Mouse (Mus musculus) bone marrow macrophage, adult 2 months (primary cell): ENCODE data around the gene Prkn. TPM values are rescaled to one million over a fixed set of nuclear protein-coding genes. Genes with fewer than 3 reads are reported as not detected.

Experiments
- H3K27ac ChIP-seq: 2 replicates; pipeline ENCODE4 v1.5.1; 2012; ENCODE audit warnings: low read depth, low read length; ENCODE audit not compliant: insufficient read depth
- H3K4me1 ChIP-seq: 2 replicates; pipeline ENCODE4 v1.6.1; 2012; ENCODE audit warnings: low read length; ENCODE audit not compliant: control insufficient read depth, insufficient read depth
- H3K4me3 ChIP-seq: 2 replicates; pipeline ENCODE4 v1.5.1; 2012; ENCODE audit warnings: mild to moderate bottlenecking, low read length, moderate library complexity; ENCODE audit not compliant: insufficient read depth
- CTCF ChIP-seq: IDR thresholded peaks from 2 replicates; pipeline ENCODE4 v1.5.1; 2012; ENCODE audit warnings: low read depth, mild to moderate bottlenecking, low read length, moderate library complexity
- POLR2A ChIP-seq: IDR thresholded peaks from 2 replicates; pipeline ENCODE4 v1.6.1; 2012; ENCODE audit warnings: mild to moderate bottlenecking, low read depth, low read length, borderline replicate concordance
- polyA plus RNA-seq: library from polyadenylated mRNA; stranded (reverse); fragments of >200 nt; gene quantifications from 2 replicates; pipeline ENCODE4 v1.2.4, GENCODE M21; 2012; ENCODE audit not compliant: missing spikeins, insufficient read depth, insufficient read length

Prkn gene
- polyA plus RNA-seq, 1 experiment, result 9.9 TPM

- Histone ChIP-seq H3K4me3 (no peak overlapping the region), H3K4me1 (no peaks in the 10 kb centered on the region), H3K27ac (no peak overlapping the region)
- TF ChIP-seq POLR2A (no peak), CTCF (no peak)
Measured at GRCm38 (mm10) chr17:11249216-11249615, 409.0 kb downstream of the Prkn start.

GRCm38 (mm10) chr17:11260663-11261062 lies 420.5 kb downstream of the Prkn start:
- 0 out of 2 replicates have a peak, but pooled peaks cover 2% of the 10 kb centered on the region for H3K4me1 ChIP-seq
- no peak overlapping the region for H3K27ac ChIP-seq
- no peak overlapping the region for H3K4me3 ChIP-seq
- TF ChIP-seq POLR2A (no peak), CTCF (no peak)

- 0 out of 2 replicates have a peak, but pooled peaks cover 2% of the 10 kb centered on the region for H3K4me1 ChIP-seq
- H3K27ac ChIP-seq, result no peak overlapping the region
- TF ChIP-seq POLR2A (no peak), CTCF (no peak)
- no peak overlapping the region for H3K4me3 ChIP-seq
Measured at GRCm38 (mm10) chr17:11261679-11262078, 421.5 kb downstream of the Prkn start.

- TF ChIP-seq POLR2A (no peak), CTCF (no peak)
- H3K27ac ChIP-seq, result no peak overlapping the region
- H3K4me1 ChIP-seq, result no peaks in the 10 kb centered on the region
Measured at GRCm38 (mm10) chr17:11267951-11268350, 427.8 kb downstream of the Prkn start.

GRCm38 (mm10) chr17:11270179-11270578 lies 430.0 kb downstream of the Prkn start:
- TF ChIP-seq POLR2A (no peak), CTCF (no peak)

More at GRCm38 (mm10) chr17:11267951-11268350, 427.8 kb downstream of the Prkn start:
- no peak overlapping the region for H3K4me3 ChIP-seq

GRCm38 (mm10) chr17:11271876-11272275 lies 431.7 kb downstream of the Prkn start:
- Histone ChIP-seq H3K4me1 (no peaks in the 10 kb centered on the region), H3K4me3 (no peak overlapping the region)
- TF ChIP-seq POLR2A (no peak), CTCF (no peak)

More at GRCm38 (mm10) chr17:11270179-11270578, 430.0 kb downstream of the Prkn start:
- no peak overlapping the region for H3K27ac ChIP-seq
- no peak overlapping the region for H3K4me3 ChIP-seq
- H3K4me1 ChIP-seq, result no peaks in the 10 kb centered on the region

GRCm38 (mm10) chr17:11284246-11284645 lies 444.1 kb downstream of the Prkn start:
- H3K27ac ChIP-seq, result no peak overlapping the region
- H3K4me1 ChIP-seq, result no peaks in the 10 kb centered on the region
- no peak overlapping the region for H3K4me3 ChIP-seq
- TF ChIP-seq CTCF, result no peak
- TF ChIP-seq POLR2A, result no peak

More at GRCm38 (mm10) chr17:11271876-11272275, 431.7 kb downstream of the Prkn start:
- no peak overlapping the region for H3K27ac ChIP-seq

GRCm38 (mm10) chr17:11290183-11290582 lies 450.0 kb downstream of the Prkn start:
- Histone ChIP-seq H3K27ac (no peak overlapping the region), H3K4me1 (no peaks in the 10 kb centered on the region), H3K4me3 (no peak overlapping the region)
- TF ChIP-seq CTCF (no peak), POLR2A (no peak)

GRCm38 (mm10) chr17:11303116-11303515 lies 462.9 kb downstream of the Prkn start:
- Histone ChIP-seq H3K27ac (no peak overlapping the region), H3K4me3 (no peak overlapping the region), H3K4me1 (no peaks in the 10 kb centered on the region)
- no peak for TF ChIP-seq POLR2A
- no peak for TF ChIP-seq CTCF

- Histone ChIP-seq H3K4me1 (no peaks in the 10 kb centered on the region), H3K27ac (no peak overlapping the region), H3K4me3 (no peak overlapping the region)
- TF ChIP-seq CTCF (no peak), POLR2A (no peak)
Measured at GRCm38 (mm10) chr17:11309843-11310242, 469.7 kb downstream of the Prkn start.

GRCm38 (mm10) chr17:11314163-11314562 lies 474.0 kb downstream of the Prkn start:
- Histone ChIP-seq H3K4me3 (no peak overlapping the region), H3K27ac (no peak overlapping the region), H3K4me1 (no peaks in the 10 kb centered on the region)
- TF ChIP-seq POLR2A, result no peak
- no peak for TF ChIP-seq CTCF
